Mouse (Mus musculus): Measurements from ENCODE around the gene Fcho1.

DNA sequence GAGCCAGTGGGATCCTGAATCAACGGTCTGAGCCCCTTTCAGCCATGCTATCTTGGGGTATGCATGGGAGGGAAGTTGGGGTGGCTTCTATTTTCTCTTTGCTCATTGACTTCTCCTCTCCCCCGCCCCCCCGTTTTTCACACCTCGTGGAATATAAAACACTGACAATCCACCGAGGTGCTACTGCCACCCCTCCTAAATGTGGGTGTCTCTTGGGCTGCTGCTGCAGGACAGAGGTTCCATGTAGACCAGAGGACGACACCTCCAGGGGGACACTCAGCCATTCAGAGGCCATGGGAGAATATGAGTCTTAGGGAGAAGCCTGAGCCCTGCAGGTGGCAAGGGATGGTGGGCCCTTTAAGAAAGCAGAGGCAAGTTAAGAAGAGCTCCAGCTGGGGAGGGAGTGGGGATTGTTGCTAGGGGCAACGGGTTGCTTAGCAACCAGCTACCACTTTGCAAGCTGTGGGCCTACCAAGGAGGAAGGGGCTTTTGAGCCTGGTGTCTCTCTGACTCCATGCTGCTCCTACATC lies 5.5 kb downstream of the Fcho1 start:
- TF ChIP-seq CTCF (IDR thresholded peaks at IDR 0.05; ENCODE audit: low read depth, low read length) (no peak), POLR2A (IDR thresholded peaks at IDR 0.05; ENCODE audit: insufficient read depth, low read length) (no peak), EP300 (IDR thresholded peaks at IDR 0.05; ENCODE audit: insufficient read depth, low read depth, low read length) (no peak)

All from ES-Bruce4 (cell line).